Mouse (Mus musculus) C2C12 (cell line): ENCODE results near the gene Kansl1.

Experiments used
- CEBPB ChIP-seq: IDR thresholded peaks from one replicate; pipeline ENCODE4 v1.6.1; 2011; ENCODE audit warnings: low read depth, mild to moderate bottlenecking, control low read depth, moderate library complexity
- CTCF ChIP-seq: IDR thresholded peaks from one replicate; pipeline ENCODE4 v1.5.1; 2011; ENCODE audit not compliant: control insufficient read depth, insufficient read depth, insufficient read length
- MYOD1 ChIP-seq: IDR thresholded peaks from one replicate; pipeline ENCODE4 v1.6.1; 2011; ENCODE audit warnings: low read depth; ENCODE audit not compliant: control insufficient read depth, insufficient read length
- MYOG ChIP-seq: IDR thresholded peaks from one replicate; pipeline ENCODE4 v1.6.1; 2011; ENCODE audit not compliant: control insufficient read depth, insufficient read length; ENCODE audit errors: extremely low read depth
- USF1 ChIP-seq: IDR thresholded peaks from one replicate; pipeline ENCODE4 v1.6.1; 2011; ENCODE audit warnings: low read depth, mild to moderate bottlenecking, control low read depth, moderate library complexity

GRCm38 (mm10) chr11:104292443-104293220, 176.0 kb downstream of the Kansl1 start:
- TF ChIP-seq CTCF: no peak
- no peak for TF ChIP-seq MYOG
- TF ChIP-seq MYOD1: no peak
- no peak for TF ChIP-seq USF1
- no peak for TF ChIP-seq CEBPB
